ENCODE assay signal across 1 mouse cellular context in genomic region chr9:44109360-44110095, GRCm38 (mm10).
TF ChIP-seq lines count a peak whose summit lies in the region.

No protein-coding gene starts in this region.

TF ChIP-seq in C2C12, 6 proteins besides CTCF, POLR2A, EP300 and RAD21 (continued from another document):
- TF ChIP-seq MAX (IDR thresholded peaks at IDR 0.05) (no peak), MYOD1 (IDR thresholded peaks at IDR 0.05; ENCODE audit: control insufficient read depth, insufficient read length, low read depth) (no peak), USF1 (IDR thresholded peaks at IDR 0.05; ENCODE audit: low read depth) (no peak)
